ENCODE assay signal across 23 mouse cellular contexts in the genomic region with DNA sequence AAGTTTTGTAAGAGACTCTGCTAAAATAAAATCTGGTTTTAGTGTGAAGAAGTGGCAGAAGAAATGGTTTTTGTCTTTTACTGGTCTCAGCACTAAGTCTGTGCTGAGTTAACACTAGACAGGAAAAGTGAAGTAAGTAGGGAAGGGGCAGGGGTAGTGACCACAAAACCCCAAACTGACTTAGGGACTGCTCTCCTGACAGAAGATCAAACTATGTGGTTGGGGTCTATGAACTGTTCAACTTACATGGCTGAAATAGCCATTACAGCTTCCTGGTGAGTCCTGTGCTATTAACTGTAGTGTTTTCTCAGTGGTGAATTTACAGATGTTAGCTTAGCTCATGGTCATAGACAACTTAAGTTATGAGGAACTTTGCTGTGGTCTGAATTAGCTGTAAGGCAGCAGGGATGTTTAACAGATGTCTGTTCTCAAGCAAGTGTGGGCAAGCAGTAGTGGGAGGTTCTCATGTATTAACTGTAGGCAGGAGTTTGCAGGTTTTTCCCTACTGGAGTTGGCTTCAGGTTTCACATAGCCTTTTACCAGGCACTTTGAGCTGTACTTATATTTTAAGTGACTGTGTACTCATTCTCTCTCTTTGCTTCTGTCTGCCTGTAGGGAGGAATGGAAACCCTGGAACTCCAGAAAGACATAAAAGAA. TPM values are rescaled to one million over a fixed set of nuclear protein-coding genes. Genes with fewer than 3 reads are reported as not detected.
A peak's percentile ranks its signal among the peaks of the same experiment; 100 is the strongest.
DNase-seq lines count a peak whose midpoint lies in the region; ATAC-seq and TF ChIP-seq lines count a peak whose summit lies in the region.
"Had no signal": no experiment of that assay in that cellular context is flagged by ENCODE, and none has a peak within 500 bp of the region (broad histone marks: within the 10 kb centered on the region; RNA-seq: fewer than 3 reads in every experiment).

No protein-coding gene starts in this region.

- H3K27ac ChIP-seq in kidney, postnatal 0 days = no peak overlapping the region
- H3K27ac ChIP-seq: forebrain, embryonic 12.5 days; hindbrain, embryonic 14.5 days; limb, embryonic 15.5 days; liver, embryonic 15.5 days; lung, embryonic 15.5 days had no signal

- TF ChIP-seq CTCF in kidney, postnatal 0 days (IDR thresholded peaks at IDR 0.05; ENCODE audit: low read depth) = no peak

- no peak overlapping the region for H3K4me2 ChIP-seq in kidney, postnatal 0 days (ENCODE audit: low read length)
- H3K4me2 ChIP-seq: forebrain, embryonic 12.5 days; hindbrain, embryonic 14.5 days; limb, embryonic 15.5 days; liver, embryonic 15.5 days; lung, embryonic 15.5 days; midbrain, embryonic 11.5 days had no signal

- ATAC-seq in kidney, postnatal 0 days (replicated peaks; ENCODE audit: low FRiP score, low read depth) = no peak
- ATAC-seq in common myeloid progenitor, adult 5-6 weeks (replicated peaks; ENCODE audit: low read depth, poor library complexity, severe bottlenecking) = peak; percentile 91
- ATAC-seq in hematopoietic stem cell, adult 5-6 weeks (replicated peaks in 1 of 2; ENCODE audit: insufficient read depth in 1 of 2, low FRiP score in 2 of 2, low TSS enrichment in 1 of 2, low read depth in 1 of 2, poor library complexity in 2 of 2, severe bottlenecking in 2 of 2) = peak; percentile 85 to 89
- ATAC-seq in monocyte, adult 5-6 weeks (replicated peaks; ENCODE audit: insufficient number of reproducible peaks, low FRiP score, low TSS enrichment, poor library complexity, severe bottlenecking) = no peak
- ATAC-seq: inflammation-experienced regulatory T-cells, adult 6 months had no signal

- H3K4me1 ChIP-seq in kidney, postnatal 0 days (replicated peaks; ENCODE audit: insufficient read depth, low read length) = no peaks in the 10 kb centered on the region
- H3K4me1 ChIP-seq: forebrain, embryonic 12.5 days; limb, embryonic 15.5 days; liver, embryonic 15.5 days; lung, embryonic 15.5 days had no signal

- no peaks in the 10 kb centered on the region; the same call in 1 of the 2 replicates for H3K9me3 ChIP-seq in kidney, postnatal 0 days (replicated peaks; ENCODE audit: low read length)
- H3K9me3 ChIP-seq: forebrain, embryonic 12.5 days; limb, embryonic 15.5 days; liver, embryonic 15.5 days; lung, embryonic 15.5 days had no signal

- H3K9ac ChIP-seq in kidney, postnatal 0 days (ENCODE audit: low read depth, low read length) = no peak overlapping the region
- H3K9ac ChIP-seq: forebrain, embryonic 12.5 days; hindbrain, embryonic 14.5 days; limb, embryonic 15.5 days; liver, embryonic 15.5 days; lung, embryonic 15.5 days had no signal

- DNase-seq in kidney, postnatal 0 days (ENCODE audit: low spot score) = peak; percentile 66
- no peak for DNase-seq in kidney, postnatal 10 days
- peak; percentile 6 for DNase-seq in mesoderm, embryonic 11.5 days (ENCODE audit: low read depth, low spot score)
- no peak for DNase-seq in layer of hippocampus, postnatal 36 days
- DNase-seq: adrenal gland, postnatal 14 days; cerebellum, adult 8-10 months; gastrocnemius, postnatal 10 days; heart, adult 11 months; heart, postnatal 36 days; kidney, adult 8-10 months; lung, postnatal 36 days; right cerebral cortex, postnatal 25 days; spleen, adult 18-20 months had no signal

- H3K4me3 ChIP-seq in kidney, postnatal 0 days (replicated peaks; ENCODE audit: low read depth, low read length) = no peak overlapping the region
- H3K4me3 ChIP-seq: forebrain, embryonic 12.5 days; limb, embryonic 15.5 days; liver, embryonic 15.5 days; lung, embryonic 15.5 days had no signal

- H3K36me3 ChIP-seq in kidney, postnatal 0 days (ENCODE audit: insufficient read depth, low read length) = peaks cover 16% of the 10 kb centered on the region

- no peaks in the 10 kb centered on the region for H3K27me3 ChIP-seq in kidney, postnatal 0 days (ENCODE audit: insufficient read depth, low read length)
- H3K27me3 ChIP-seq: forebrain, embryonic 12.5 days; limb, embryonic 15.5 days; liver, embryonic 15.5 days; lung, embryonic 15.5 days had no signal

RNA-seq across cellular contexts. Expression of gene Rbm33, which starts 35.1 kb away (rescaled TPM):
- 8.0 and 8.1 TPM in 2 replicates for polyA plus RNA-seq in kidney, postnatal 0 days (2015; fragmentation: Nextera tagmentation; extraction: Ambion mirVana)
- total RNA-seq in common myeloid progenitor, adult 5-6 weeks (2017) = 24.0 and 55.4 TPM in 2 replicates
- total RNA-seq in hematopoietic stem cell, adult 5-6 weeks (2017) = 50.3 and 81.1 TPM in 2 replicates
- 10 to 100 TPM; 67.4 to 74.1 TPM for total RNA-seq in layer of hippocampus, postnatal 36 days (2021)
- total RNA-seq in monocyte, adult 5-6 weeks (2017) = 60.8 to 96.3 TPM (median 77.3 TPM) in 3 replicates

Comparison
In these comparisons a context has a peak if more than half of its experiments do, and no peak if none do; other contexts are left out.
1. DNase-seq: peak in kidney, postnatal 0 days (single experiment) and mesoderm, embryonic 11.5 days (single experiment); none in kidney, postnatal 10 days (single experiment) and layer of hippocampus, postnatal 36 days (0 of 2).
2. ATAC-seq: peak in common myeloid progenitor, adult 5-6 weeks (single experiment) and hematopoietic stem cell, adult 5-6 weeks (2 of 2); none in kidney, postnatal 0 days (single experiment) and monocyte, adult 5-6 weeks (single experiment).